Mouse (Mus musculus) adrenal gland, postnatal 14 days (tissue): Measurements from ENCODE around the gene Rbks. TPM values are rescaled to one million over a fixed set of nuclear protein-coding genes. Genes with fewer than 3 reads are reported as not detected.
"Not testable (repeated sequence)": the region's sequence is repeated elsewhere in the genome, so short reads cannot be mapped to it uniquely, and the experiment has no call there.

Experiments
- DNase-seq: peaks from one replicate; pipeline ENCODE4 v3.0.0; 2021; ENCODE audit warnings: mixed read lengths
- total RNA-seq: library from RNA; stranded (reverse); gene quantifications from 2 replicates; pipeline ENCODE4 v1.2.3, GENCODE M21; 2021

Gene Rbks
- total RNA-seq, 1 experiment from 2014 or later: 10.2 TPM

GRCm38 (mm10) chr5:31678000-31678399, 19.4 kb downstream of the Rbks start:
- DNase-seq: no peak

- no peak for DNase-seq
Observed at GRCm38 (mm10) chr5:31673431-31673830, 24.0 kb downstream of the Rbks start.

GRCm38 (mm10) chr5:31671137-31671536, 26.3 kb downstream of the Rbks start:
- no peak for DNase-seq

GRCm38 (mm10) chr5:31669984-31670383, 27.4 kb downstream of the Rbks start:
- DNase-seq: no peak

- no peak for DNase-seq
Observed at GRCm38 (mm10) chr5:31668325-31668968, 29.0 kb downstream of the Rbks start.

- peak; percentile 17 for DNase-seq
Observed at GRCm38 (mm10) chr5:31666176-31666575, 31.3 kb downstream of the Rbks start.

- peak; percentile 18 for DNase-seq
Observed at GRCm38 (mm10) chr5:31655688-31656190, 41.7 kb downstream of the Rbks start.

- DNase-seq: no peak
Observed at GRCm38 (mm10) chr5:31650518-31651288, 46.7 kb downstream of the Rbks start.

- no peak for DNase-seq
Observed at GRCm38 (mm10) chr5:31647327-31647726, 50.1 kb downstream of the Rbks start.

GRCm38 (mm10) chr5:31646574-31646973, 50.9 kb downstream of the Rbks start:
- no peak for DNase-seq

GRCm38 (mm10) chr5:31645798-31646197, 51.6 kb downstream of the Rbks start:
- no peak for DNase-seq

- no peak for DNase-seq
Observed at GRCm38 (mm10) chr5:31644847-31645246, 52.6 kb downstream of the Rbks start.

- no peak for DNase-seq
Observed at GRCm38 (mm10) chr5:31644272-31644671, 53.2 kb downstream of the Rbks start.

- DNase-seq: no peak
Observed at GRCm38 (mm10) chr5:31642300-31642699, 55.1 kb downstream of the Rbks start.

- no peak for DNase-seq
Observed at GRCm38 (mm10) chr5:31640542-31640941, 56.9 kb downstream of the Rbks start.

GRCm38 (mm10) chr5:31636636-31637253, 60.7 kb downstream of the Rbks start:
- DNase-seq: no peak

GRCm38 (mm10) chr5:31634679-31635078, 62.7 kb downstream of the Rbks start:
- no peak for DNase-seq

GRCm38 (mm10) chr5:31634161-31634560, 63.3 kb downstream of the Rbks start:
- DNase-seq: no peak

- not testable (repeated sequence) for DNase-seq
Observed at GRCm38 (mm10) chr5:31631169-31631568, 66.3 kb downstream of the Rbks start.

GRCm38 (mm10) chr5:31630064-31630463, 67.4 kb downstream of the Rbks start:
- peak; percentile 84 for DNase-seq

- DNase-seq: peak; percentile 38
Observed at GRCm38 (mm10) chr5:31628555-31628954, 68.9 kb downstream of the Rbks start.

- peak; percentile 38 for DNase-seq
Observed at GRCm38 (mm10) chr5:31627562-31628526, 69.6 kb downstream of the Rbks start.
